Mouse (Mus musculus): ENCODE results near the gene Olfr553.
A peak's percentile ranks its signal among the peaks of the same experiment; 100 is the strongest.
"Not testable (repeated sequence)": the region's sequence is repeated elsewhere in the genome, so short reads cannot be mapped to it uniquely, and the experiment has no call there.

Gene Olfr553

DNA sequence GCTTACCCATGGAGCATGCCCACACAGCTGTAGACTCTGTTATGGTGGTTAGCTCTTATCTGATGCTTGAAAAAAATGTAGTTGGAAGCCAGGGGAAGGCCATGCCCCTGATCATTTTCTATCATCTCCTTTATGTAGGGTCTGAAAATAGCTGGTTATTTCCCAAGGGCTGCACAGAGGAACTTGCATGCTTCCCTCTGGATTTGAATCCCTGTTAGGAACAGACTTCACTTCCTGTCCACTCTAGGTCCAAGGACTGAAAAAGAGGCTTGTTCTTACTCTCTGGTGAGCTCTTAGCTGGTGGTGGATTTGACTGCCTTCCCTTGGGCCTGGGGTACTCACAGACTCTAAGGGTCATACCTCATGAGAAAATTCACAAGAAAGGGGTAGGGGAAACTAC lies at the start of gene Olfr553:
Olfr553 (minus strand) TSS at position 101 of the 400 bp plus-strand sequence.
- no peak for DNase-seq

GRCm38 (mm10) chr7:102665378-102665777 lies 47.4 kb upstream of the Olfr553 start:
- no peak for DNase-seq

DNA sequence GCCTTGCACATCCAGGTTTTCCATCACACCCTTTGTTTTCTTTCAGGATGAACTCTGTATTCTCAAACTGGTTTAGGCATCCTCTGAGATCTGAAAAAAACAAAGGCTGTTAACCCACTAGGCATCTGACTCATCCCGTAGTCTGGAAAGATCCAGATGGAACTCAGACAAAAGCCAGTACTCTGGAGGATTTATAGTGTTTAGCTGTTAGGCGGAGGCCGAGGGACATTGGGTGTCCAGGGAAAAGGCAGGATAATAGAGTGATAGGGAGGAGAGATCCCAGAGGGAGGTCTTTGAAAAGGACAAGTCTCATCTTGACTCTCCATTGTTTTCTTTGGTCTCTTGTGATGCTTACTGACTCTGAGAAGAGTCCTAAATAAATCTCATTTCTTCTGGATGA lies 46.6 kb upstream of the Olfr553 start, which contains the start of gene Olfr556:
Olfr556 (plus strand) TSS at position 301 of the 400 bp plus-strand sequence.
- DNase-seq = no peak

DNA sequence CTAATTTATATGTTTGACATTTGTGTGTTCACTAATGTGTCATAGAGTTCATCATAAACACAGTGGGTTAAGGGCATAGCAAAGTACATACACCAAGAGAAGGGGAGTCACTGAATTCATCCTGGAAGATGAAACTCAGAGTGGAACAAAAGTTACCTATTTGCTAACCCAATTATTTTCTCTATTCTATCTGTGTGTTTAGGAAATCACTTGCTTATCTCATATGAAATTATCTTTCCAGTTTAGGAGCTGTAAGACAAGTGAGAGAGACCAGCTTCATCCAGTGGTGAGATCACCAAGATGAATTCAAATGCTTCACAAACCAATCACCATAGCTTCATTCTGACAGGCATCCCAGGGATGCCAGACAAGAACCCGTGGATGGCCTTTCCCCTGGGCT lies 40.5 kb upstream of the Olfr553 start, which contains the start of gene Olfr555:
Olfr555 (plus strand) TSS at position 301 of the 400 bp plus-strand sequence.
- no peak for DNase-seq

GRCm38 (mm10) chr7:102644945-102645344 lies 26.9 kb upstream of the Olfr553 start:
- DNase-seq = not testable (repeated sequence)

DNA sequence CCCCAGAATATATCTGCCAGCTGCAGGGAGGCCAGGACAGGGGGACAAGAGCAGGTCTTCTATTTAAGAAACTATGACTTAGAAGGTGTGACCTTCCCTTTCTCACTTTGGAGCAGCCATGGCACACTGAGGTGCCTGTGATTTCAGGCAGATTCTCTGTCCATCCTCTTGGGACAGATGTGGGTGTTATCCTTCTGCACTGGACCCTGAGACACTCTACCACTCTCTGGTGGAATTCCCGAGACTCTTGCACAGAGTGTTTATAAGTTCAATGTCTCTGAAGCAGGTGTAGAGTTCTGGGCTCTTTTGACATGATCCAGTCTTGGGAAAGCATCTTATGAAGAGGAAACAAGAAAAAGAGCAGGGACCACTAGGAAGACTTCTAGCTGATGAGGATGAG lies 20.1 kb upstream of the Olfr553 start, which contains the start of gene Olfr554:
Olfr554 (plus strand) TSS at position 301 of the 400 bp plus-strand sequence.
- DNase-seq = no peak

GRCm38 (mm10) chr7:102636665-102637064 lies 18.6 kb upstream of the Olfr553 start:
- peak in 1 of 2 experiments; percentile 44 for DNase-seq

DNA sequence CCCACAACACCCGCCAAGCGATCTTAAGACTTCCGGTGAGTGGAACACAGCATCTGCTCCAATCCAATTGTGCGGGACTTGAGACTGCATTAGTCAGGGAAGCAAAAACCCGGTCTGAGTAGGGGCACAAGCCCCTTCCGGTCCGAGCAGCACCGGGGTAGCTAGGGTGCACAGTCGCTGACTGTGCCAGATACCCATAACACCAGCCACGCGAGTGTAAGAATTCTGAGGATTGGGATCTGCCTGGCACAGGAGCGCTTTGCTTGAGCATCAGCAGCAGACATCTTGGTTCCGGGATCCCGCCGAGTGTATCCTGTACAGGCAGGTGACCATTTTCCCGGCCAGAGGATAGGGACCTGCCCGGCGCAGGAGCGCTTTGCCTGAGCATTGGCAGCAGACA lies 2.4 kb upstream of the Olfr553 start:
- DNase-seq = not testable (repeated sequence)

- DNase-seq = no peak
These were observed 1.6 kb upstream of the Olfr553 start for GRCm38 (mm10) chr7:102619608-102620007.

- no peak for DNase-seq
These were observed 20.5 kb downstream of the Olfr553 start, which contains the start of gene Olfr552 for GRCm38 (mm10) chr7:102597378-102598031. Gene Olfr552, plus strand, starts transcription at chr7:102597770.

DNA sequence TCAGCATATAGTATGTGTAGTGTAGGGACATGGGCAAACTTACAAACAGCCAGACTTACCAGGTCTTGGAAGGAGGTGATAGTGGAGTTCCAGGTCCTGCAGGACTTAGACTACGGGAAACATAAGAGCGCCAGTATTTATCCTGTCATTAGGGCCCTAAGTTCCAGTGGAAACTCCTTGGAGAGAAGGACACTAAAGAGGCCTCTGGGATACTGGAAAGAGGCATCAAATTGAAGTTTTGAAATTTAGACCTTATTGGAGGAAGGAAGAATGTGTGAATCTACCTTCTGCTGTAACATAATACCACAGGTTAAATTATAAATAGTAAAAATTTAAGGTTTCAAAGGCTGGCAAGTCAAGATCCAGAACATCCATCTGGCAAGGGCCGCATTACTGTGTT lies 26.2 kb downstream of the Olfr553 start, which contains the start of gene Olfr551:
Olfr551 (minus strand) TSS at position 101 of the 400 bp plus-strand sequence.
- no peak for DNase-seq

DNA sequence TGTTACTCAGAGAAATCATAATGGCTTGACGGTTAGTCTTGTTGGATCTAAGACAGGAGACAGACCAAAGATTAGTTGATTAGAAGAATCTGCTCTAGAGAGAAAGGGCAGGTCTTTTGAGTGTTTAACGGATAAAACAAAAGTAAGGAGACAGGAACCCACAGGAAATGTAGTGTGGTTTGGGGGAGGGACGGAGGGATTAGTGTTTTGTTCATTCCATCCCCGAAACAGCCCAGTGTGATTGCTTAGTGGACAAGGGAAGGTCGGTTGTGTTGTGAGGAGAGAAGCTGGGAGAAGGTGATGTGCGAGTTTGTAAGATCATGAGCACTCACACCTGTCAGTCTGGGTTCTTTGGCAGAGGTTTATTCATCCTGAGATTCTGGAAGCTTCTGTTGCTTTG lies 42.0 kb downstream of the Olfr553 start:
- DNase-seq = no peak

- DNase-seq = no peak
These were observed 44.7 kb downstream of the Olfr553 start for GRCm38 (mm10) chr7:102573174-102573830.

DNA sequence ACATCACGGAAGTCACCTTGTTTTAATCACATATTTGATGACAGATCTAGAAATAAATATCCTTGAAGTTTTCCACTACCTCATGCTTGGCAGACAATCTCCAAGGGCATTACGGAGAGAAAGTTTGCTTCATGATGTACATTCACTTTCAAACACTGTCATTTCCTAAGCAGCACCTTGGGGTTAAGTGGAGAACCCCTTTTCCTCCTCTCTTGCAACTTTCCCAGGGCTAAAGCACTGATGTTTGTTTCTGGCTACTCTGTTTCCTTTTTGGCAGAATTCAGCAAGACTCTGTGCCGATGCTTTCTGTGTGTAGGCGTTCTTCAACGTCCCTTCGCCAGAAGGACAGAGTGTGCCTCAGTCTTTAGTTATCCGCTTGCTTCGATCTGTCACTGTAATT lies 46.9 kb downstream of the Olfr553 start, which contains the start of gene Olfr550:
Olfr550 (plus strand) TSS at position 301 of the 400 bp plus-strand sequence.
- DNase-seq = no peak

DNA sequence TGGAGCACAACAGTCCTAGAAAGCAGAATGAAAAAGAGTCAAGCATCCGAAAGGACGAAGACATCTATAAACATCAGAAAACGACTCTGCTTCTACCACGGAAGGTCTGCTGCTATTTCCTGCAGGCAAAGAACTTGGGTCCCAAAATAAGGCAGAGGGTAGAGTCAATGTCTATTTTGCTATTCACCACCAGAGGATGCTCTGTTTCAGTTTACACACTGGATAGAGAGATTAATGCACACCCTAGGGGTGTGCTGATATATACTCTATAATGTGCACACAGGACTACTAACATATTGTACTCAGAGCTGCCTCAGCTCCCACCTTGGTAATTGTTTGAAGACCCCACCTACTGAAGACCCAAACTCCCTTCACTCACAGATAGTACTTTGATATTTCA lies 51.8 kb downstream of the Olfr553 start:
- no peak for DNase-seq

DNA sequence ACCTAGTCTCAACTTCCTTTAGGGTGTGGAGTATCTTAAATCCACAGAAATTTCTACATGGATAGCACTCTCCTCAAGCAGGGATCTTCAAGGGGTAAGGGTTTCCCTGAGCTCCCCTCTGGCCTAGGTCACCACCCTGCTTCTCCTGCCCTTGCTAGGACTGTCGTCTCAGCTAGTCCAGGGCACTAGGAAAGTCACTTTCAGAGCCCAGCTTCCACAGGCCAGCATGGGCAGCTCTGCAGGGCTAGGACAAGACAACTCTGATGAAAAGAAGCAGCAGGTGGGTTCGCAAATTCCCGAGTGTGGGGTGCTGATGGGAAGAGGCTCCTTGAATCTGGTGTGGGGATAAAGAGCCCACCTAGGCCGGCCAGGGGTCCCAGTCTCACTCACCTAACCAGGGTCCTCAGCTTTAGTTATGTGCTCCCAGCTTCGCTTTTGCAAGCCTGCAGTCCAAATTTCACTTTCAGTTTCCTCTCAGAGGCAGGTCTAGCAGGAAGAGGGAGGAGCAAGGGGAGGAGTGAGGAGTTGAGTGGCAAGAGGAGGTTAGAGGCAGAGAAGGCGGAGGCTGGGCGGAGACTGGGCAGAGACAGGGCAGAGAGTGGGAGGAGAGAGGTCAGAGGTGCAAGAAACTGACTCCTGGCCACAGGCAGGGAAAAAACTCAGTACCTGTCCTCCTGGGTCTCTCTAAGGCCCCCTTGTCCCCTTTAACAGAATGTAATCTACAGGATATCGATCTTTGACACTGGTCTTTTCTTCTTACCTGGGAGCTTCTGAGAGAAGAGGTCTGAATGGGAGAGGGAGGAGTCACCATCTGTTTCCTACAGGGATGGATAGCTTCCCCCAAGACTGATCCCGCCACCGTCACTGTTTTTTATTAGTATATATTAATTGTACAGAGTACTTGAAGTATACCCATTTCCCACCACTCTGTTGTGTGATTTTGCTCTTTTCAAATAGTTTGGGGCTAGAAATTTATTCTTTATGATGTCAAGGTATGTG lies 52.7 kb downstream of the Olfr553 start, which contains the start of gene Trim21:
Trim21 (minus strand) TSS at position 488 of the 999 bp plus-strand sequence.
- DNase-seq = peak; percentile 81 to 83
